Mouse (Mus musculus) CH12.LX (cell line): ENCODE data around the gene Vmn2r12. TPM values are rescaled to one million over a fixed set of nuclear protein-coding genes. Genes with fewer than 3 reads are reported as not detected.
"Not testable (repeated sequence)": the region's sequence is repeated elsewhere in the genome, so short reads cannot be mapped to it uniquely, and the experiment has no call there.

Experiments used
- DNase-seq: peaks from one replicate; pipeline ENCODE4 v3.0.0-alpha.2; 2013; ENCODE audit errors: extremely low read depth
- H3K27ac ChIP-seq: 2 replicates; pipeline ENCODE4 v1.5.1; 2012; ENCODE audit warnings: low read depth, mild to moderate bottlenecking, control low read depth, moderate library complexity; ENCODE audit not compliant: insufficient read depth
- H3K27me3 ChIP-seq: replicated peaks from 2 replicates; pipeline ENCODE3; 2012; ENCODE audit warnings: inconsistent platforms
- H3K36me3 ChIP-seq, 2 experiments: replicated peaks in 1 of 2; 2 replicates each; pipeline versions ENCODE3 to v1.6.1; 2012; ENCODE audit warnings: inconsistent platforms in 1 of 2, low read length in 1 of 2, mild to moderate bottlenecking in 1 of 2, mixed read lengths in 1 of 2, moderate library complexity in 1 of 2; ENCODE audit not compliant: control insufficient read depth in 1 of 2, insufficient read depth in 1 of 2
- H3K4me1 ChIP-seq, 2 experiments: 2 replicates each; pipeline ENCODE4 v1.6.1; 2012; ENCODE audit warnings: inconsistent platforms in 1 of 2, moderate library complexity in 1 of 2; ENCODE audit not compliant: insufficient read depth in 2 of 2, control insufficient read depth in 1 of 2
- H3K4me2 ChIP-seq: 2 replicates; pipeline ENCODE4 v1.6.1; 2012; ENCODE audit warnings: low read depth, mild to moderate bottlenecking, control low read depth; ENCODE audit not compliant: poor library complexity, insufficient read depth, severe bottlenecking
- H3K4me3 ChIP-seq, 3 experiments: fragments of 150-350 bp in 1 of 3; sonication (generic) in 1 of 3; replicated peaks in 1 of 3; 2 replicates each; pipeline versions ENCODE3 to v1.5.1; 2011 to 2012; ENCODE audit warnings: low read depth in 2 of 3, low read length in 2 of 3, mild to moderate bottlenecking in 2 of 3, moderate library complexity in 2 of 3, control low read depth in 1 of 3, improper control_type of control experiment in 1 of 3, inconsistent platforms in 1 of 3, mixed read lengths in 1 of 3; ENCODE audit not compliant: poor library complexity in 1 of 3
- H3K79me2 ChIP-seq: replicated peaks from 2 replicates; pipeline ENCODE4 v1.6.1; 2012; ENCODE audit warnings: mild to moderate bottlenecking, moderate library complexity; ENCODE audit not compliant: control insufficient read depth, poor library complexity, insufficient read depth, severe bottlenecking; ENCODE audit errors: extremely low read depth
- H3K9ac ChIP-seq: 2 replicates; pipeline ENCODE4 v1.6.1; 2012; ENCODE audit warnings: low read depth, mild to moderate bottlenecking, control low read depth, moderate library complexity; ENCODE audit not compliant: insufficient read depth
- H3K9me3 ChIP-seq: replicated peaks from 2 replicates; pipeline ENCODE3; 2012; ENCODE audit warnings: low read length, inconsistent platforms, mixed read lengths
- BHLHE40 ChIP-seq: IDR thresholded peaks from 2 replicates; pipeline ENCODE4 v1.6.1; 2011; ENCODE audit warnings: mild to moderate bottlenecking, low read depth, low read length, improper control_type of control experiment
- CTCF ChIP-seq, 2 experiments: IDR thresholded peaks in 1 of 2; conservative IDR thresholded peaks in 1 of 2; 2 replicates each; pipeline ENCODE4 v1.5.1; 2011 to 2012; ENCODE audit warnings: low read depth in 2 of 2, low read length in 2 of 2, improper control_type of control experiment in 1 of 2, inconsistent platforms in 1 of 2, mild to moderate bottlenecking in 1 of 2, moderate library complexity in 1 of 2
- EP300 ChIP-seq: IDR thresholded peaks from 2 replicates; pipeline ENCODE4 v1.6.1; 2011; ENCODE audit warnings: low read length, improper control_type of control experiment
- JUND ChIP-seq: conservative IDR thresholded peaks from 2 replicates; pipeline ENCODE4 v1.6.1; 2011; ENCODE audit warnings: low read depth, low read length, improper control_type of control experiment
- POLR2AphosphoS2 ChIP-seq: IDR thresholded peaks from 2 replicates; pipeline ENCODE4 v1.6.1; 2011; ENCODE audit warnings: low read depth, low read length, improper control_type of control experiment
- SIN3A ChIP-seq: IDR thresholded peaks from 2 replicates; pipeline ENCODE4 v1.6.1; 2012; ENCODE audit warnings: low read length, improper control_type of control experiment, inconsistent platforms
- TCF12 ChIP-seq: IDR thresholded peaks from 2 replicates; pipeline ENCODE4 v1.6.1; 2014; ENCODE audit warnings: low read depth, mild to moderate bottlenecking, inconsistent platforms, low read length, improper control_type of control experiment
- dilution Hi-C: fragments of 300-500 bp; cut with MboI; formaldehyde crosslinking; loops from 2 replicates; pipeline ENCODE4 v1.14.3; 2020; ENCODE audit warnings: low sequenced_read_pairs; ENCODE audit not compliant: extremely low pct_unique_long_range_greater_than_20kb, extremely low pct_ligation_motif_present
- in situ Hi-C: fragments of 300-500 bp; cut with MboI; formaldehyde crosslinking; loops from 3 replicates; pipeline ENCODE4 v1.14.3; 2019; ENCODE audit warnings: low sequenced_read_pairs, low pct_ligation_motif_present, low pct_unique_long_range_greater_than_20kb, mixed read lengths
- polyA plus RNA-seq: library from polyadenylated mRNA; unstranded; fragments of >175 nt; gene quantifications from 2 replicates; pipeline ENCODE4 v1.2.1, GENCODE M21; 2012; ENCODE audit warnings: low read depth; ENCODE audit not compliant: insufficient read length
- total RNA-seq, 2 experiments: library from RNA; depleted of rRNA; stranded (reverse); fragments of 300-350 nt in 1 of 2; fragments of >200 nt in 1 of 2; gene quantifications; 2 replicates each; pipeline ENCODE4 v1.2.3; 2012 to 2014

Gene Vmn2r12
- total RNA-seq (2012; rRNA removed) (not detected in 2 replicates), total RNA-seq (2014; rRNA removed) (not detected in 2 replicates), polyA plus RNA-seq (not detected in 2 replicates)

DNA sequence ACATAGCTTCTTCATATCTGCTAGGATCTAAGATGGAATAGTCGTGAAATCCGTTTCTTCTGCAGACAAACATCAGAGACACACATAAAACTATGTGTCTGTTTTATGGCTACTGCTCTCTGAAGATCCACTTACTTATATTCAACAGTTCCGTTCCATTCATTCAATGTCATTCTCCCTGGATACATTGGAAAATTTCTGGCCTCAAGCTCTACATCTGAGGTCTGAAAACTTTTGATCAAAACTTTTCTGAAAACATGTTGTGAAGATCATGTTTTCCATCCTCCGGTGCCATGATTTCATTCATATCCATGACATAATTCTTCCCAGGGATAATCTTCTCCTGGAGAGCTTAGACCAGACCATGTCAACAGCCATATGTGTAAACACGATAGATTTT, at the start of gene Vmn2r12:
Gene Vmn2r12 (minus strand): TSS at position 101 of the 400 bp plus-strand sequence.
- H3K36me3 ChIP-seq, H3K9ac ChIP-seq, H3K9me3 ChIP-seq, H3K27me3 ChIP-seq, DNase-seq, H3K4me1 ChIP-seq, dilution Hi-C loops, H3K27ac ChIP-seq, H3K79me2 ChIP-seq, H3K4me3 ChIP-seq, H3K4me2 ChIP-seq, in situ Hi-C loops: not testable (repeated sequence)

DNA sequence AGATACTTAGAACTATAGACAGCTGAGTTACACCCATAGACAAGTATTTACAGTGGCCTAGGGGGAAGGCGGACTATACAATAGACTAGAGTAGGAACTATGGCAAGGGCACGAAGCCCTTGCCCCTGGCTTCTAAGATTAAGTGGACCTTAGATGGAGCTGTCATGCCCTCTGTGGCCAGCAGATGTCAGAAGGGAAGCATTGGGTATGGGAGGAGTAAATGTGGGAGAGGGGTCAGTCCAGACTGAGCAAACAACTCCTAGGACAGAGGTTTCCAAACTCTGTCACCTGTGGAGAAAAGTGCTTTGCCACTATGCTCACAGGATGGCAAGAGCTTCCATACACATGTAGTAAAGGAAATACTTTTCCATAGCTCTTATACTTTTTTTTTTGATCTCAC, 41.8 kb upstream of the Vmn2r12 start:
- TF ChIP-seq JUND (no peak), CTCF (conservative IDR thresholded peaks at IDR 0.05 in 1 of 2, IDR thresholded peaks at IDR 0.05 in 1 of 2; ENCODE audit: low read depth in 2 of 2, low read length in 2 of 2) (peak in 1 of 2 experiments; percentile 20; a peak in 2 of 4 replicates), TCF12 (no peak), BHLHE40 (no peak), EP300 (no peak), SIN3A (no peak), POLR2AphosphoS2 (no peak)
- H3K9me3 ChIP-seq = no peaks in the 10 kb centered on the region
- no peaks in the 10 kb centered on the region for H3K79me2 ChIP-seq
- dilution Hi-C loops (no loop called here), in situ Hi-C loops (no loop called here)
- H3K36me3 ChIP-seq = no peaks in the 10 kb centered on the region
- no peak overlapping the region for H3K4me2 ChIP-seq
- no peak overlapping the region for H3K4me3 ChIP-seq
- H3K4me1 ChIP-seq = no peaks in the 10 kb centered on the region
- peaks cover 2% of the 10 kb centered on the region for H3K27me3 ChIP-seq
- H3K27ac ChIP-seq = no peak overlapping the region
- peak; percentile 0 for DNase-seq
- H3K9ac ChIP-seq = no peak overlapping the region

DNA sequence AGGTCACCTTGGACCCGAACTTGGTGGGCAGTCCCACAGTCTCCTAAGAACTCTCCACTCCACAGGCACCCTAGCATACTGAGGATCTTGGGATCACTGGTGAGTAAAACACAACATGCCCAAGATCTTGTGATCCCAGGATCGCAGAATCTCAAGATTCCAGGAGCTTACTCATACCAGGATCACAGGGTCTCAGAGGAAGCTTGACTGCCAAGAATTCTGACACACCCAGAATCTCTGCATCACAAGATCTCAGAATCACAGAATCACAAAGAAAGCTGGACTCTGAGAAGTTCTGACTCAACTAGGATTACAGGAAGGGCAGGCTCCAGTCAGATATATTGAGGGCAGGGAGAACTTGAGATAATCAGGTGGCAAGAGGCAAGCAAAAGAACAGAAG, 39.0 kb upstream of the Vmn2r12 start:
- Histone ChIP-seq H3K27me3 (peaks cover 2% of the 10 kb centered on the region), H3K4me1 (no peaks in the 10 kb centered on the region), H3K27ac (no peak overlapping the region), H3K9ac (no peak overlapping the region), H3K79me2 (no peaks in the 10 kb centered on the region), H3K9me3 (no peaks in the 10 kb centered on the region), H3K4me3 (no peak overlapping the region), H3K4me2 (no peak overlapping the region), H3K36me3 (no peaks in the 10 kb centered on the region)
- DNase-seq = no peak
- dilution Hi-C loops = no loop called here
- no peak for TF ChIP-seq SIN3A
- in situ Hi-C loops = no loop called here

DNA sequence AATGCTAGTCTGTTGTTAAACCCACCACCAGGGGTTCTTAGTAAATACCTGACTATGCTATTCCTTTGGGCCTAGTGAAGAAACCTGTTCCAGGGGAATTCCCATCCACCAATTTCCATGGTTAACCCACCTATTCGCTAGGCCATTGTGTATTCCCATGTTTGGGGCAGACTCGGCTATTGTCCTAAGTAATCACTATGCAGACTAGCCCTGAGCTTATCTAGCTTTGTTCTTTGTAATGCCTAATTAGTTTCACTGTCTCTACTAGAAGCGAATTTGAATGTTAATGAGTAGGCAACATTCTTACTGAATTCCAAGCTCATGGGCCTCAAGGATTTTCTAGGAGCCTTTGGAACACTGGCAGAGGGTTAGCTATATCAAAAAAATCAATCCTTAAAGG, 1.3 kb downstream of the Vmn2r12 start:
- in situ Hi-C loops, DNase-seq: not testable (repeated sequence)

More for the DNA sequence above, 1.3 kb downstream of the Vmn2r12 start:
- dilution Hi-C loops, H3K27ac ChIP-seq, H3K9me3 ChIP-seq, H3K4me1 ChIP-seq, H3K36me3 ChIP-seq, H3K79me2 ChIP-seq, H3K27me3 ChIP-seq, H3K4me2 ChIP-seq, H3K9ac ChIP-seq, H3K4me3 ChIP-seq: not testable (repeated sequence)
